Mouse (Mus musculus) small intestine, adult 2 months (tissue): ENCODE data around the gene Abcg5. TPM values are rescaled to one million over a fixed set of nuclear protein-coding genes. Genes with fewer than 3 reads are reported as not detected.
A peak's percentile ranks its signal among the peaks of the same experiment; 100 is the strongest.

Experiments used
- H3K27ac ChIP-seq: fragments of 200-500 bp; 2 replicates; pipeline ENCODE4 v1.5.1; 2012; ENCODE audit warnings: low read depth, low read length, control low read depth, inconsistent platforms; ENCODE audit not compliant: insufficient read depth
- H3K27me3 ChIP-seq: fragments of 200-500 bp; 2 replicates; pipeline ENCODE4 v1.6.1; 2012; ENCODE audit warnings: mild to moderate bottlenecking, moderate library complexity, low read length, inconsistent platforms; ENCODE audit not compliant: control insufficient read depth, insufficient read depth
- H3K36me3 ChIP-seq: fragments of 200-500 bp; 2 replicates; pipeline ENCODE4 v1.6.1; 2012; ENCODE audit warnings: mild to moderate bottlenecking, low read length, control low read depth, inconsistent platforms; ENCODE audit not compliant: control insufficient read depth, insufficient read depth
- H3K4me1 ChIP-seq: fragments of 200-500 bp; 2 replicates; pipeline ENCODE4 v1.6.1; 2012; ENCODE audit warnings: low read length, inconsistent platforms, mixed read lengths; ENCODE audit not compliant: control insufficient read depth, insufficient read depth, insufficient read length
- H3K4me3 ChIP-seq: fragments of 200-500 bp; 2 replicates; pipeline ENCODE4 v1.5.1; 2012; ENCODE audit warnings: low read depth, mild to moderate bottlenecking, control low read depth, inconsistent platforms, low read length, moderate library complexity
- CTCF ChIP-seq: fragments of 200-500 bp; IDR thresholded peaks from 2 replicates; pipeline ENCODE4 v1.5.1; 2012; ENCODE audit warnings: low read depth, mild to moderate bottlenecking, control low read depth, inconsistent platforms, low read length, moderate library complexity, mixed read lengths; ENCODE audit not compliant: insufficient replicate concordance, insufficient read length; ENCODE audit errors: extremely low read depth
- POLR2A ChIP-seq: fragments of 200-500 bp; IDR thresholded peaks from 2 replicates; pipeline ENCODE4 v1.6.1; 2012; ENCODE audit warnings: low read depth, mild to moderate bottlenecking, control low read depth, inconsistent platforms, low read length, moderate library complexity
- WGBS: fragments of 180-500 bp; shearing (Covaris S2); methylation state at CpG from one replicate; pipeline ENCODE4 v1.1.7; 2018; 5-methylcytosine and 5-hydroxymethylcytosine counted together
- polyA plus RNA-seq: library from polyadenylated mRNA; depleted of rRNA; stranded (reverse); fragments of >200 nt; gene quantifications from 2 replicates; pipeline ENCODE4 v1.2.3, GENCODE M21; 2012

The Abcg5 gene
- polyA plus RNA-seq, 1 experiment: 335 TPM

DNA sequence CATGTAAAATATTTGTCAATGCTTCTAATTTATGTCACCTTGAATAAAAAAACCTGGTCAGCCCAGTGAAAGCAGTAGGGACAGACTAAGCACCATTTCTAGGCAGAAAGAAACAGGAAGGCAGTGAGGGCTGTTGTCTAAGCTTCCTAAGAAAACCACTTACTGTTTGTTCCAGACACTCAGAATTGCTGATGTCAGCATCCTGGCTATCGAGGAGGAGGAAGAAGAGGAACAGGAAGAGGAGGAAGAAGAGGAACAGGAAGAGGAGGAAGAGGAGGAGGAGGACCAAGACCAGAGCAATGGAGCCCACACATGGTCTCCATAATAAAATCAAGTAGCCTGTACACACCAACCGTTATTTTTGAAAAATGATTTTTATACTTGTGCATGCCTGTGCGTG is 36.3 kb upstream of the Abcg5 start:
- no peaks in the 10 kb centered on the region for H3K27me3 ChIP-seq
- WGBS: 68% methylated on average over 3 of the region's 3 CpGs
- H3K27ac ChIP-seq: no peak overlapping the region
- no peak for TF ChIP-seq POLR2A
- no peak for TF ChIP-seq CTCF
- no peaks in the 10 kb centered on the region for H3K4me1 ChIP-seq
- peaks cover 42% of the 10 kb centered on the region for H3K36me3 ChIP-seq
- H3K4me3 ChIP-seq: no peak overlapping the region

DNA sequence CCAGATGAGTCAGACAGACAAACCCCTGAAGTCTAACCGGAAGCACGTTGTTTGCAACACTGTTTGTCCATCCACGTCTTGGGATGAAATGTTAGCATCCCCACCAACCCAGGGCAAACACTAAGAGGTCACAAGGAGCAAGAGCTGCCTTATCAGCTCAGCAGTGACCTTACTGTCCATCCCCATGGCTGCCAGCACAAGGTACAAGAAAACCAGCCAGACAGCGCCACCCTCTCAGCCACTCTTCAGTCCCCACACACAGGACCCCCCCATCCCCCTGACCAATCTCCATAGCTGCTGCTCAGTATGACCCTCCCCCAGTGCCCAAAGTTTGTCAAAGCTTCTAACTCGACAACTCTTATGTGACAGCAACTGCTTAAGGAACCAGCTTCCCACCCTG is 34.6 kb upstream of the Abcg5 start:
- H3K36me3 ChIP-seq: peaks cover 47% of the 10 kb centered on the region
- no peaks in the 10 kb centered on the region for H3K27me3 ChIP-seq
- 89% methylated on average over 5 of the region's 5 CpGs for WGBS
- no peak overlapping the region for H3K27ac ChIP-seq
- no peak for TF ChIP-seq POLR2A
- TF ChIP-seq CTCF: no peak
- H3K4me3 ChIP-seq: no peak overlapping the region
- H3K4me1 ChIP-seq: no peaks in the 10 kb centered on the region

DNA sequence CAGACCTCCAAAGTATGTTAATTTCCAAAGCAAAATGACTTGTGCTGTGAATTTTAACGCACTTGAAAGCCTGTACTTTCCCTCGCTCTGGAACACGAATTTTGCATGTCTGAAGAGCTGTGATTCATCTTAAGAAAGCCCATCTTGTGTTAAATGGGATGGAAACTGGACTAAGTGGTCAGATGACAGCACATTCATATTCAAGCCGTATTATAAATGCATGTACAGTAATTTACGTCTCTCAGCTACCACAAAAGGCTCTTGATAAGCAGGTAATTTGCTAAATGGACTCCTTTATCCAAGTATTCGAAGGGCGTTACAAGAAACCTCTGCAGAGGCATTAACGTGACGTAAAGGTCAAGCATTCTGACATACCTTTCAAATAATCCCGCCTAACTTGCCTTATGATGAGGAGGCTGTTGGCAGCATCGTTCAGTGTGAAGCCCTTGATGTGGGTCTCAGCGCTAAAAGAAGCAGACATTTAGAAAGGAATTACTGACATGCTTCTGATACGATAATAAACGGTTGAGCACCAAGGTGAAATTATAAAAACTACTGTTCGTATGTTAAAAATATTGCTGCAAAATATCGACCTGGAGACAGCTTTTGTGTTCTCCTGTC is 33.6 kb upstream of the Abcg5 start:
- H3K36me3 ChIP-seq: peaks cover 44% of the 10 kb centered on the region

DNA sequence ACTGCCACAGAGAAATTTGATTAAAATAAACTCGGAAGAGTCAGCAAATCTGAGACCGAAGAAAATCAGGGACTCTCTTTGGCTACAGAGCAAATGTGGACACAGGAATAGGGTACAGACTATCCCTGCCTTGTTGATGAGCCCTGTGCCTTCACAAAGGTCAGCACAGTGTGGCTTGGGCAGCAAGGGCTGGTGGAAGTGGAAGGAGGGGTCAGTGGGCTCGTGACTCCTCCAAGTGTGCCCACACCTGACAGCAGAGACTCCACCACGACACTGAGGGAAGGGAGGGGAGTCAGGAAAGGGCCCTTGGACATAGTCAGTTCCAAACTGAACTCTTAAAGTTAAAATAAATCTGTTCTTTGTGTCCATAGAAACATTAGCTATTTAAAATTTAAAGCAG is 32.1 kb upstream of the Abcg5 start:
- H3K27me3 ChIP-seq: no peaks in the 10 kb centered on the region
- peaks cover 45% of the 10 kb centered on the region for H3K36me3 ChIP-seq
- no peak overlapping the region for H3K4me3 ChIP-seq
- no peak overlapping the region for H3K27ac ChIP-seq
- no peak for TF ChIP-seq CTCF
- no peak for TF ChIP-seq POLR2A
- H3K4me1 ChIP-seq: no peaks in the 10 kb centered on the region
- 72% methylated on average over 4 of the region's 4 CpGs for WGBS

More for the DNA sequence above, 33.6 kb upstream of the Abcg5 start:
- H3K27ac ChIP-seq: no peak overlapping the region
- no peak overlapping the region for H3K4me3 ChIP-seq
- H3K4me1 ChIP-seq: no peaks in the 10 kb centered on the region
- no peak for TF ChIP-seq POLR2A
- TF ChIP-seq CTCF: no peak
- 87% methylated on average over 16 of the region's 16 CpGs for WGBS
- H3K27me3 ChIP-seq: no peaks in the 10 kb centered on the region

DNA sequence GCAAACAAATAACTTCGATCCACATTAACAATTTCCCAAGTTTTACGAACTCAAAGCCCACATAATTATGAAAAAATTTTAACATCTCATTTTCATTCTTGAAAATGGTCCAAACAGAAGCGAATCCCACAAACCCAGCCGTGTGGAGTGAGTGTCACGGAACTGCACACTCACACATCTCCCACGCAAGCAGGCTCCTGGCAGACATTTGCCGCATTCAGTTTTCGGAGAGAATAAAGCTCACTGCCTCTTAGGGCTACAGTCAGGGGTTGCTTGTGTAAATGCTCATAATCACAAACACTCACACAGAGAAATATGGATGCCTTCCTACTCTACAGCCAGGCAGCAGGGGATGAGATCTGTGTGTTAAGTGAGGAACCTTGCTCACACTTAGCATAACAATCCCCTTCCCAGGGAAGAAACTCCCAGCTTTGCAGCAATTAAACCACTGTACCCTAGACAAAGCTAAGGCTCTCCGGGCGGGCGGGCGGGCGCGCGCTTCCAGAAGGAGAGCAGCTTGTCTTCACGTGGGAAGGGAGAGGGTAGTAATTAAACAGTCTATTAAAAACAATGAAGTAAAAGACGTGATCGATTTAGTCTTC is 30.9 kb upstream of the Abcg5 start:
- no peak for TF ChIP-seq POLR2A
- no peak for TF ChIP-seq CTCF
- no peak overlapping the region for H3K4me3 ChIP-seq
- peaks cover 51% of the 10 kb centered on the region for H3K36me3 ChIP-seq
- H3K27me3 ChIP-seq: no peaks in the 10 kb centered on the region
- no peaks in the 10 kb centered on the region for H3K4me1 ChIP-seq
- H3K27ac ChIP-seq: no peak overlapping the region
- 91% methylated on average over 18 of the region's 18 CpGs for WGBS

DNA sequence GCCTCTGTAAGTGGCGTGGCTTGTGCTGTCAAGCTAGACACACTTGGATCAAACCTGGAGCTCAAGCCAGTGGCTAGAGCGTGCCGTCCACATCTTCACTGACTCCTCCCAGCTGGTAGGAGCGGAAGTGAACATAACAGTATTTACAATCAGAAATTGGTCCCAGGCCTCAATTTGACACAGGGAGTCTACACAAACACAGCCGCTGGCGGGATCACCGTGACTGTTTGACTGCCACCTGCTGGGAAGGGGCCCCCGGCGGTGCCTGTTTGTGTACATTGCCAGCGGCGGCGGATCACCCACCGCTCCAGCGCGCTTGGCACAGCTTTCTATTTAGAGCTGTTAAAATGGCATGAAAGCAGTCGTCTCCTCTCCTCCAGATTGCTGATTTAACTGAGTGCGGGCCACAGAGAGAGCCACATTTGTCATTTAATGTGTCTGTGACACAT is 26.6 kb upstream of the Abcg5 start:
- H3K27ac ChIP-seq: no peak overlapping the region
- 48% methylated on average over 17 of the region's 17 CpGs for WGBS
- H3K36me3 ChIP-seq: peaks cover 53% of the 10 kb centered on the region
- no peaks in the 10 kb centered on the region for H3K4me1 ChIP-seq
- TF ChIP-seq CTCF (no peak), POLR2A (no peak)
- no peak overlapping the region for H3K4me3 ChIP-seq
- H3K27me3 ChIP-seq: no peaks in the 10 kb centered on the region

DNA sequence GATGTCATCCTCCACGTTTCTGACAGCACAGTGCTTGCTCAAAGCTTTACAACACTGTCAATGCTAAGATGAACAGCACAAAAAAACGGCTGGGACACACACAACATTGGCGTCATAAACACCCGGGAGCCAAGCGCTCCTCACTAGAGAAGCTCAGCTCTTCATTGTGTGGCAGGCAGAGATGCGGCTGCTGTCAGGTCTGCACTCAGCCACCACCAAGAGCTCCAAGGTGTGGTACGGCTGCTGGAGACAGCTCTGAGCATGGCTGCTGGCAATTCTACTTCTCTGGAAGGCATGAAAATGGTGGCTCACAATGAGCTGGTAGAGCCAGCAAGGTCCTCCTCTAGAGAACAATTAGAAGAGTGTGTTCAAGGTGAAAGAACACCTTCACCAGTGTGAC is 26.0 kb upstream of the Abcg5 start:
- H3K36me3 ChIP-seq: peaks cover 57% of the 10 kb centered on the region
- 83% methylated on average over 7 of the region's 7 CpGs for WGBS

DNA sequence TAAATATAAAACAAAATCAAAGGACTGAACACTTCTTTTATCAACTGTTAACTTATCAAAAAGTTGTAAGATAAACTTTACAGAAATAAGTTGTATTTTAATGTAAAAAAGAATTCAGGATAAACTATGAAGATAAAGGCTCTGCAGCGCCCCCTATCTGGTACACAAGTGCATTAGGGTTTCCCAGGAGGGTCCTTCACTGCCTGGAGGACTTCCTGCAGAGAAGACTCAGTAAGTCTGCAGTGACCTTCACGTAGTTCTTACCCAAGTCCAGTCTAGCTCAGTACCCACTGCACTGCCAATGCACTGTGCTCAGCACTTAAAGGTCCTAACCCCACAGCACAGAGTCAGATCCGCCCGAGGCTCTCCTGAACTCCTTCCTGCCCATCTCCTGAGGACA is 24.6 kb upstream of the Abcg5 start:
- Histone ChIP-seq H3K4me3 (no peak overlapping the region), H3K27ac (no peak overlapping the region), H3K27me3 (no peaks in the 10 kb centered on the region), H3K4me1 (no peaks in the 10 kb centered on the region), H3K36me3 (peaks cover 47% of the 10 kb centered on the region)
- 79% methylated on average over 4 of the region's 4 CpGs for WGBS
- TF ChIP-seq CTCF: peak; percentile 36; the same call in 1 of the 2 replicates
- no peak for TF ChIP-seq POLR2A

More for the DNA sequence above, 26.0 kb upstream of the Abcg5 start:
- Histone ChIP-seq H3K27ac (no peak overlapping the region), H3K4me3 (no peak overlapping the region), H3K27me3 (no peaks in the 10 kb centered on the region), H3K4me1 (no peaks in the 10 kb centered on the region)
- TF ChIP-seq POLR2A (no peak), CTCF (no peak)
